Mouse (Mus musculus): ENCODE data around the gene Anln. TPM values are rescaled to one million over a fixed set of nuclear protein-coding genes. Genes with fewer than 3 reads are reported as not detected.

The Anln gene
- 9.3 and 11.3 TPM in 2 replicates for polyA plus RNA-seq (2012; rRNA removed)

DNA sequence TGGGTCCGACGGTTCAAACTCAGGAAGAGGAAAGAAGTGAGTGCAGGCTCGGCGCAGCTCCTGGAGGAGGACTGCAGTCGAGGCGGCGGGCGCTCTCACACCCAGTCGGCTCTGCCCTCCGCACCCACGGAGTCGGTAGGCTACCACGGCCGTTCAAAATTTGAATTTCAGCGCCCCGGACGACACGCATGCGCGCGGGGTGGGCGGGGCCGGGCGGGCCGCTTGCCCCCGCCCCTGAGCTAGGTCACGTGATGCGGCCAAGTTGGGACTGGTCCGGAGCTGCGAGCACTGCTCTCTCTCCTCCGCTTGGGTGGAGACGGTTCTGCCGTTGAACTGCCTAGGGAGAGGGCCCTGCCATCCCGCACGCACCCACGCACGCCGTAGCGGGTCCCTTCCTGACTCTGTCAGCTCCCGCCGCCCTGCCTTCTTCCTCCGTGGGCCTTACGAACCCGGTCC is at the start of gene Anln:
Gene Anln (minus strand): TSS at position 168 of the 456 bp plus-strand sequence.

DNA sequence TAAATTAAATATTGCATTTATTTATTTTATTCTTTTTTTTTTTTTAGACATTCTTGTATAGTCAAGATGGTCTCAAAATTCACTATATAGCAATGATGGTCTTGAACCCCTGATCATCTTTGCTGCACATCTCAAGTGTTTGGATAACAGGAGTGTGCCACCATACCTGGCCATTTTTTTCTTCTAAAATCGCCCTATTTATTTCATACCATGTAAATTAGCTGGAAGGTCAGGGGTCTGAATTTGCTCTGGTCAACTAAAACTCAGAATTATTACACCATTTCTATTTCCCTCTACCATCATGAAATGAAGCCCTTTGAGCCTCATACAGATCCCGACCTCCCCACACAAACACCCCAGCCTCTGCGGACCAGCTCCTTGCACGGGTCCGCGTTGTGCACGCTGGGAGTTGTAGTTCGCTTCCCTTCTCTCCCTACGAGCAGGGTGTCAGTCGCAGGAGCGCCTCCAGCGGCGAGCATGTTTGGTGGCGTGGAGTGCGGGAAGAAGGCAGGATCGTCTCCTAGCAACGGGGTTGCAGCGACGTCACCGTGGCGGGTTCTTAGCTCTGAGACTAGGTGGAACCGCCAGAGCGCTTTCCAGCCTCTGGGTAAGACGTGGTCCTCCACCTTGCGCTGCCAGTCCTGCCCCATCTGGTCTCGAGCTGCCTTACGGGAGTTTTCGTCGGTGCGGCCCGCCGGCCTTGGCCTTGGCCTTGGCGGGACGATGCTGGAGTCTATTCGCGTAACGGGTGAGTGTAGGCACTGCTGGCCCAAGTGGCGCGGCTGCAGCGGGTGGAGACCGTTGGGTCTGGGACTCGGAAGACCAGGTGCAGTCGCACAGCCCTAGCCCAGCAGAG is 22.2 kb upstream of the Anln start, which contains the start of gene 9530077C05Rik:
Gene 9530077C05Rik (plus strand): TSS at position 512 of the 856 bp plus-strand sequence.

DNA sequence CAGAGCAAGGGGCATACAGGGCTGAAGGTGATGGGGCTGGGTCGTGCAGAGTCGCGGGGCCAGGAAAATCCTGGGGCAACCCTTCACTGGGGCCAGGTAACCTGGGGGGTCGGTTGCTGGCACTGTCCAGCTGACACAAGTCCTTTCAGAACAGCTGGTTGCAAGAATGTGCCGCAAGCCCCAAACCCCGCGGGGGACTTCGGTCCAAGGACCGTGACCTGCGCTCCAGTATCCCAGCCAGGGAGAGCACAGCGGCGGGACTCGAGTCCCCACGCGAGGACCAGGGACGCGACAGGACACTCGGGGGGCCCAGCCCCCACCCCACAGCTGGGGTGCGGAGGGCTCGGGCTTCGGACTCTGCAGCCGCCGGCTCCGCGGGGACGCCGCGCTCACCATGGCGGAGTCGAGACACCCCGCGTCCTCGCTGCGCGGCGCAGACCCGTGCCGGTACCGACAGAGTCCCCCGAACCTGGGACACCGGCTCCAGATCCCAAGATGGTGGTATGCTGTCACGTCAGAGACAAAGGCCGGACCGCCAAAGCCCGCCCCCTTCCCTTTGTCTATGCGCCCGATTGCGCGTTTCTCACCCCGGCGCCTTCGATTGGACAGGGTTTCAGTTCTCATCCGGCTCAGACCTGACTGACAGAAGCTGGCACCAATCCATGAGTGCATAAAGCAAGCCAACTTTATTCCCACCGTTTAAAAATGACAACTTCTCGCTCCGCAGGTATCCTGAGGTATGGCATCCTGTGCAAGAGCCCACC is 81.7 kb downstream of the Anln start, which contains the start of gene Zfp810:
Gene Zfp810 (minus strand): TSS at position 493 of the 764 bp plus-strand sequence.

Other genes starting within 250 kb of the Anln start
- gene Pigyl, start 232.3 kb downstream of the Anln start, polyA plus RNA-seq (2012; rRNA removed), result 27.8 and 33.3 TPM in 2 replicates
- 0.02 and 0.04 TPM in 2 replicates for gene Zfp872, start 201.1 kb downstream of the Anln start, polyA plus RNA-seq (2012; rRNA removed)
- 4.5 and 4.6 TPM in 2 replicates for gene Zfp809, start 163.5 kb downstream of the Anln start, polyA plus RNA-seq (2012; rRNA removed)
- 0.53 and 0.61 TPM in 2 replicates for gene Zfp599, start 129.3 kb downstream of the Anln start, polyA plus RNA-seq (2012; rRNA removed)
- 4.1 and 4.8 TPM in 2 replicates for gene Zfp810, start 81.5 kb downstream of the Anln start, polyA plus RNA-seq (2012; rRNA removed)
- 0.94 TPM in 2 replicates for gene 9530077C05Rik, start 22.3 kb upstream of the Anln start, polyA plus RNA-seq (2012; rRNA removed)
- not detected in 2 replicates for gene Gm17545, start 65.1 kb upstream of the Anln start, polyA plus RNA-seq (2012; rRNA removed)
- 29.0 and 29.2 TPM in 2 replicates for gene Rp9, start 80.6 kb upstream of the Anln start, polyA plus RNA-seq (2012; rRNA removed)
- gene Bbs9, start 86.5 kb upstream of the Anln start, polyA plus RNA-seq (2012; rRNA removed), result 2.6 and 3.0 TPM in 2 replicates